8 mouse cellular contexts compared by ENCODE assay signal in genomic region chr11:120722067-120722630, GRCm38 (mm10). TPM values are rescaled to one million over a fixed set of nuclear protein-coding genes. Genes with fewer than 3 reads are reported as not detected.
DNase-seq lines count a peak whose midpoint lies in the region; ATAC-seq lines count a peak whose summit lies in the region.

No protein-coding gene starts in this region.

- peak overlapping the region; percentile 67 for H3K4me3 ChIP-seq in embryonic facial prominence, embryonic 12.5 days
- peak overlapping the region; percentile 64 for H3K4me3 ChIP-seq in hindbrain, embryonic 16.5 days (ENCODE audit: low read length)
- peak overlapping the region; percentile 77 for H3K4me3 ChIP-seq in midbrain, embryonic 15.5 days

- H3K4me1 ChIP-seq in embryonic facial prominence, embryonic 12.5 days, result peaks cover 17% of the 10 kb centered on the region
- peaks cover 23% of the 10 kb centered on the region for H3K4me1 ChIP-seq in hindbrain, embryonic 16.5 days (ENCODE audit: control insufficient read depth, insufficient read depth, low read depth, low read length)
- H3K4me1 ChIP-seq in midbrain, embryonic 15.5 days, result peaks cover 40% of the 10 kb centered on the region

- peak; percentile 9 to 26 for DNase-seq in layer of hippocampus, postnatal 10 days (ENCODE audit: low spot score in 2 of 2)
- DNase-seq in layer of hippocampus, adult 9-11 months, result no peak
- no peak for DNase-seq in ovary, postnatal 14 days (ENCODE audit: low spot score)
- DNase-seq in adrenal gland, postnatal 4 days (ENCODE audit: low spot score in 2 of 2), result no peak
- DNase-seq in left cerebral cortex, postnatal 10 days (ENCODE audit: extremely low spot score in 1 of 2, low spot score in 2 of 2), result no peak

- peak overlapping the region; percentile 93 for H3K4me2 ChIP-seq in embryonic facial prominence, embryonic 12.5 days (replicated peaks)
- H3K4me2 ChIP-seq in hindbrain, embryonic 16.5 days (ENCODE audit: low read length), result peak overlapping the region; percentile 64
- peak overlapping the region; percentile 91 for H3K4me2 ChIP-seq in midbrain, embryonic 15.5 days

- WGBS in embryonic facial prominence, embryonic 12.5 days, result 18% methylated on average over 21 of the region's 21 CpGs
- WGBS in hindbrain, embryonic 16.5 days, result 18% methylated on average over 21 of the region's 21 CpGs
- WGBS in midbrain, embryonic 15.5 days, result 21% methylated on average over 21 of the region's 21 CpGs

- H3K36me3 ChIP-seq in embryonic facial prominence, embryonic 12.5 days, result peaks cover 33% of the 10 kb centered on the region
- peaks cover 15% of the 10 kb centered on the region for H3K36me3 ChIP-seq in hindbrain, embryonic 16.5 days (ENCODE audit: control insufficient read depth, insufficient read depth, low read length)
- peaks cover 5% of the 10 kb centered on the region; the same call in 1 of the 2 replicates for H3K36me3 ChIP-seq in midbrain, embryonic 15.5 days (replicated peaks)

- no peaks in the 10 kb centered on the region for H3K9me3 ChIP-seq in embryonic facial prominence, embryonic 12.5 days
- no peaks in the 10 kb centered on the region for H3K9me3 ChIP-seq in hindbrain, embryonic 16.5 days (ENCODE audit: control insufficient read depth, low read length)
- no peaks in the 10 kb centered on the region for H3K9me3 ChIP-seq in midbrain, embryonic 15.5 days

- peak overlapping the region; percentile 86 for H3K9ac ChIP-seq in embryonic facial prominence, embryonic 12.5 days
- peak overlapping the region; percentile 95 for H3K9ac ChIP-seq in hindbrain, embryonic 16.5 days (ENCODE audit: low read depth, low read length)
- peak overlapping the region; percentile 91 for H3K9ac ChIP-seq in midbrain, embryonic 15.5 days

- H3K27ac ChIP-seq in embryonic facial prominence, embryonic 12.5 days, result no peak overlapping the region
- peak overlapping the region; percentile 82; the same call in 1 of the 2 replicates for H3K27ac ChIP-seq in hindbrain, embryonic 16.5 days (ENCODE audit: low read depth, low read length)
- H3K27ac ChIP-seq in midbrain, embryonic 15.5 days, result peak overlapping the region; percentile 81

- ATAC-seq in embryonic facial prominence, embryonic 12.5 days (ENCODE audit: insufficient number of reproducible peaks, insufficient read depth, low FRiP score, low TSS enrichment), result no peak
- peak; percentile 8; the same call in 1 of the 2 replicates for ATAC-seq in hindbrain, embryonic 16.5 days
- ATAC-seq in midbrain, embryonic 15.5 days (replicated peaks), result peak; percentile 12

- intact Hi-C loops in left cerebral cortex, postnatal 10 days (cut with DNase I), result no loop called here

- H3K27me3 ChIP-seq in embryonic facial prominence, embryonic 12.5 days, result peaks cover 14% of the 10 kb centered on the region; the same call in 1 of the 2 replicates
- no peaks in the 10 kb centered on the region for H3K27me3 ChIP-seq in hindbrain, embryonic 16.5 days (replicated peaks; ENCODE audit: control insufficient read depth, insufficient read depth, low read length)
- no peaks in the 10 kb centered on the region; the same call in 1 of the 2 replicates for H3K27me3 ChIP-seq in midbrain, embryonic 15.5 days (replicated peaks)

RNA-seq across cellular contexts. Expression of gene Rac3, which starts 0.9 kb away (rescaled TPM):
- total RNA-seq in layer of hippocampus, postnatal 10 days (2021), result 100 to 1,000 TPM; 247 to 249 TPM
- polyA plus RNA-seq in embryonic facial prominence, embryonic 12.5 days (2016; fragmentation: Nextera tagmentation; extraction: Ambion mirVana), result 59.7 and 62.8 TPM in 2 replicates
- polyA plus RNA-seq in hindbrain, embryonic 16.5 days (2015; fragmentation: Nextera tagmentation; extraction: Ambion mirVana), result 624 and 705 TPM in 2 replicates
- polyA plus RNA-seq in midbrain, embryonic 15.5 days (2015; fragmentation: Nextera tagmentation; extraction: Ambion mirVana), result 560 and 572 TPM in 2 replicates
- total RNA-seq in adrenal gland, postnatal 4 days (2021), result 10 to 100 TPM; 12.7 to 17.4 TPM
- 100 to 1,000 TPM; 265 to 293 TPM for total RNA-seq in left cerebral cortex, postnatal 10 days (2021)

RNA-seq across cellular contexts. Expression of gene Dcxr, which starts 4.9 kb away (rescaled TPM):
- 10 to 100 TPM in 1 of 2 experiments, 1 to 10 TPM in 1; 7.8 to 10.2 TPM for total RNA-seq in layer of hippocampus, postnatal 10 days (2021)
- polyA plus RNA-seq in embryonic facial prominence, embryonic 12.5 days (2016; fragmentation: Nextera tagmentation; extraction: Ambion mirVana), result 11.5 and 12.3 TPM in 2 replicates
- 11.1 and 12.7 TPM in 2 replicates for polyA plus RNA-seq in hindbrain, embryonic 16.5 days (2015; fragmentation: Nextera tagmentation; extraction: Ambion mirVana)
- polyA plus RNA-seq in midbrain, embryonic 15.5 days (2015; fragmentation: Nextera tagmentation; extraction: Ambion mirVana), result 6.8 and 7.9 TPM in 2 replicates
- total RNA-seq in adrenal gland, postnatal 4 days (2021), result 10 to 100 TPM; 40.9 to 43.3 TPM
- total RNA-seq in left cerebral cortex, postnatal 10 days (2021), result 1 to 10 TPM; 5.9 to 6.4 TPM

RNA-seq across cellular contexts. Expression of gene Lrrc45, which starts 8.4 kb away (rescaled TPM):
- total RNA-seq in layer of hippocampus, postnatal 10 days (2021), result 10 to 100 TPM; 61.1 to 71.1 TPM
- 77.5 and 83.7 TPM in 2 replicates for polyA plus RNA-seq in embryonic facial prominence, embryonic 12.5 days (2016; fragmentation: Nextera tagmentation; extraction: Ambion mirVana)
- 73.4 and 77.8 TPM in 2 replicates for polyA plus RNA-seq in hindbrain, embryonic 16.5 days (2015; fragmentation: Nextera tagmentation; extraction: Ambion mirVana)
- polyA plus RNA-seq in midbrain, embryonic 15.5 days (2015; fragmentation: Nextera tagmentation; extraction: Ambion mirVana), result 82.6 and 89.9 TPM in 2 replicates
- 10 to 100 TPM; 44.2 to 44.8 TPM for total RNA-seq in adrenal gland, postnatal 4 days (2021)
- total RNA-seq in left cerebral cortex, postnatal 10 days (2021), result 10 to 100 TPM; 58.3 to 66.0 TPM

RNA-seq across cellular contexts. Expression of gene Cenpx, which starts 8.6 kb away (rescaled TPM):
- 10 to 100 TPM; 30.1 to 32.0 TPM for total RNA-seq in layer of hippocampus, postnatal 10 days (2021)
- 131 TPM in 2 replicates for polyA plus RNA-seq in embryonic facial prominence, embryonic 12.5 days (2016; fragmentation: Nextera tagmentation; extraction: Ambion mirVana)
- polyA plus RNA-seq in hindbrain, embryonic 16.5 days (2015; fragmentation: Nextera tagmentation; extraction: Ambion mirVana), result 106 and 107 TPM in 2 replicates
- 95.6 and 99.7 TPM in 2 replicates for polyA plus RNA-seq in midbrain, embryonic 15.5 days (2015; fragmentation: Nextera tagmentation; extraction: Ambion mirVana)
- 10 to 100 TPM; 49.5 to 52.5 TPM for total RNA-seq in adrenal gland, postnatal 4 days (2021)
- total RNA-seq in left cerebral cortex, postnatal 10 days (2021), result 10 to 100 TPM; 24.5 to 26.0 TPM

RNA-seq across cellular contexts. Expression of gene Cbr2, which starts 9.8 kb away (rescaled TPM):
- 1 to 10 TPM; 2.6 to 2.8 TPM for total RNA-seq in layer of hippocampus, postnatal 10 days (2021)
- 5.9 and 6.1 TPM in 2 replicates for polyA plus RNA-seq in embryonic facial prominence, embryonic 12.5 days (2016; fragmentation: Nextera tagmentation; extraction: Ambion mirVana)
- polyA plus RNA-seq in hindbrain, embryonic 16.5 days (2015; fragmentation: Nextera tagmentation; extraction: Ambion mirVana), result 1.3 and 2.0 TPM in 2 replicates
- 1.2 and 2.2 TPM in 2 replicates for polyA plus RNA-seq in midbrain, embryonic 15.5 days (2015; fragmentation: Nextera tagmentation; extraction: Ambion mirVana)
- 1 to 10 TPM; 7.4 to 7.8 TPM for total RNA-seq in adrenal gland, postnatal 4 days (2021)
- 1 to 10 TPM; 3.3 to 3.7 TPM for total RNA-seq in left cerebral cortex, postnatal 10 days (2021)

Comparison
In these comparisons a context has a peak if more than half of its experiments do, and no peak if none do; other contexts are left out.
1. DNase-seq: peak in layer of hippocampus, postnatal 10 days (2 of 2); none in layer of hippocampus, adult 9-11 months (single experiment), ovary, postnatal 14 days (single experiment), adrenal gland, postnatal 4 days (0 of 2) and left cerebral cortex, postnatal 10 days (0 of 2).
2. RNA of gene Rac3, which starts 0.9 kb away (total RNA-seq): 265 to 293 TPM in left cerebral cortex, postnatal 10 days and 247 to 249 TPM in layer of hippocampus, postnatal 10 days; 12.7 to 17.4 TPM in adrenal gland, postnatal 4 days; every median in the first group is over 10 times any median in the second.
3. Peak in every context shown above with its lines, with median percentiles within 50 percentile points of each other: H3K4me2 ChIP-seq, H3K4me3 ChIP-seq and H3K9ac ChIP-seq.